ENCODE assay signal across 10 mouse cellular contexts in the genomic region with DNA sequence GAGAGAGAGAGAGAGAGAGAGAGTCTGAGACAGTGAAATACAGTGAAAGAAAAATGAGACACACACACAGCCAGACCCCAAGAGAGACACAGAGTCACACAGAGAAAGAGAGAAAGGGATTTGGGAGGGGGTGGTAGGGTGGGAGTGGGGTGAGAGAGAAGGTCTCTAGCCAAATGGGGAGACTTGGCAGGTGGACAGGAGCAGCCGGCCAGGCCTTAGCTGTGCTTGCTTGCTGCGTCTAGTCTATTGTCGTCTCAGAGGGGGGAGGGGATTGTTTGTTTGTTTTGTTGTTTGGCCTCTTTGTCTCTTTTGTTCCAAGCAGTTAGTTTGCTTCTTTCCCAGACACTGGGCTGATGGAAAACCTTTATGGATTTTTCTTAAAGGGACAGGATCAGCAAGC.
A peak's percentile ranks its signal among the peaks of the same experiment; 100 is the strongest.
DNase-seq lines count a peak whose midpoint lies in the region; ATAC-seq and TF ChIP-seq lines count a peak whose summit lies in the region.
"Had no signal": no experiment of that assay in that cellular context is flagged by ENCODE, and none has a peak within 500 bp of the region (broad histone marks: within the 10 kb centered on the region; RNA-seq: fewer than 3 reads in every experiment).

No protein-coding gene starts in this region.

- peaks cover 19% of the 10 kb centered on the region for H3K27me3 ChIP-seq in hindbrain, embryonic 14.5 days (ENCODE audit: control insufficient read depth, insufficient read depth, low read length)
- H3K27me3 ChIP-seq: Patski had no signal

- peak overlapping the region; percentile 16 for H3K4me2 ChIP-seq in hindbrain, embryonic 14.5 days (replicated peaks)

- peak overlapping the region; percentile 83 for H3K27ac ChIP-seq in hindbrain, embryonic 14.5 days
- 0 out of 2 replicates have a peak overlapping the region, but pooled peaks have one; percentile 16 for H3K27ac ChIP-seq in olfactory bulb, adult 2 months (ENCODE audit: insufficient read depth, low read depth, low read length)
- H3K27ac ChIP-seq: macrophage had no signal

- no peak for ATAC-seq in cerebellum, adult (ENCODE audit: insufficient number of reproducible peaks, low FRiP score, low TSS enrichment)
- ATAC-seq in hindbrain, embryonic 14.5 days (ENCODE audit: low FRiP score), result peak; percentile 79
- no peak for ATAC-seq in CD4-positive, CD25-positive, alpha-beta regulatory T cell, adult 4 months
- ATAC-seq: Patski had no signal

- peak; percentile 31 for DNase-seq in cerebellum, adult 11 months
- peak; percentile 85 for DNase-seq in retina, postnatal 1 day
- DNase-seq in retina, embryonic 14.5 days (ENCODE audit: low spot score), result no peak
- DNase-seq in hindbrain, embryonic 14.5 days (ENCODE audit: low spot score), result peak; percentile 77
- no peak for DNase-seq in kidney, adult 18-20 months

- H3K36me3 ChIP-seq in hindbrain, embryonic 14.5 days (replicated peaks; ENCODE audit: control insufficient read depth, insufficient read depth), result no peaks in the 10 kb centered on the region

- peak overlapping the region; percentile 6; the same call in 1 of the 2 replicates for H3K9ac ChIP-seq in hindbrain, embryonic 14.5 days

- peaks cover 41% of the 10 kb centered on the region for H3K4me1 ChIP-seq in hindbrain, embryonic 14.5 days (replicated peaks; ENCODE audit: control insufficient read depth, insufficient read depth, low read length)
- peaks cover 18% of the 10 kb centered on the region for H3K4me1 ChIP-seq in olfactory bulb, adult 2 months (ENCODE audit: control insufficient read depth, insufficient read depth, low read length)

- 15% methylated on average over 3 of the region's 3 CpGs for WGBS in hindbrain, embryonic 14.5 days
- WGBS in olfactory bulb, adult 2 months, result 58% methylated on average over 3 of the region's 3 CpGs

- no peak for TF ChIP-seq CTCF in olfactory bulb, adult 2 months (IDR thresholded peaks at IDR 0.05; ENCODE audit: insufficient read depth, low read depth, low read length)

- no peaks in the 10 kb centered on the region for H3K9me3 ChIP-seq in hindbrain, embryonic 14.5 days (ENCODE audit: control insufficient read depth, low read length)

- no peak for TF ChIP-seq POLR2A in olfactory bulb, adult 2 months (IDR thresholded peaks at IDR 0.05; ENCODE audit: insufficient read depth, low read depth, low read length)

- H3K4me3 ChIP-seq in hindbrain, embryonic 14.5 days (replicated peaks; ENCODE audit: low read length), result no peak overlapping the region
- H3K4me3 ChIP-seq in olfactory bulb, adult 2 months (ENCODE audit: insufficient read depth, low read depth, low read length), result no peak overlapping the region

Comparison
In these comparisons a context has a peak if more than half of its experiments do, and no peak if none do; other contexts are left out.
1. DNase-seq: peak in cerebellum, adult 11 months (single experiment), retina, postnatal 1 day (single experiment) and hindbrain, embryonic 14.5 days (single experiment); none in retina, embryonic 14.5 days (single experiment) and kidney, adult 18-20 months (single experiment).